Mouse (Mus musculus) Patski (cell line): ENCODE measurements around the gene Pigq. TPM values are rescaled to one million over a fixed set of nuclear protein-coding genes. Genes with fewer than 3 reads are reported as not detected.

Experiments used
- ATAC-seq: fragments of 100-300 bp; one replicate; pipeline ENCODE4 v1.8.0; 2021
- CTCF ChIA-PET: fragments of 350-600 bp; sonication (Branson Sonifier 250); formaldehyde crosslinking; loops from one replicate; lab custom pipeline; 2022; ENCODE audit warnings: inconsistent platforms; lab: Charles Lee
- POLR2A ChIA-PET: fragments of 350-600 bp; sonication (Branson Sonifier 250); formaldehyde crosslinking; loops from one replicate; lab custom pipeline; 2022; ENCODE audit warnings: antibody characterized with exemption, inconsistent platforms; lab: Charles Lee
- DNase-seq: peaks from one replicate; pipeline ENCODE4 v3.0.0-alpha.2; 2011; ENCODE audit warnings: low read depth, low spot score
- H3K27me3 ChIP-seq: fragments of 371-371 bp; one replicate; pipeline ENCODE4 v1.5.1; 2021
- CTCF ChIP-seq: fragments of 100-300 bp; IDR thresholded peaks from one replicate; pipeline ENCODE4 v1.5.1; 2021
- in situ Hi-C: fragments of 300-500 bp; cut with MboI; formaldehyde crosslinking; loops from 3 replicates; pipeline ENCODE4 v1.11.1; 2018; ENCODE audit warnings: low pct_unique_long_range_greater_than_20kb, mixed read lengths
- polyA plus RNA-seq: library from polyadenylated mRNA; unstranded; gene quantifications from one replicate; pipeline ENCODE4 v1.2.3, GENCODE M21; 2021

The Pigq gene
- polyA plus RNA-seq, 1 experiment from 2014 or later = 104 TPM

- DNase-seq (no peak), ATAC-seq (no peak)
- no peak for TF ChIP-seq CTCF
- H3K27me3 ChIP-seq = no peaks in the 10 kb centered on the region
- in situ Hi-C loops = no loop called here
- ChIA-PET POLR2A (no interaction called here), CTCF (no interaction called here)
Observed at GRCm38 (mm10) chr17:25913186-25913876, 31.4 kb downstream of the Pigq start.

- CTCF ChIA-PET = interaction anchor here (2.4 kb wide), 1 partner anchor 17 kb away, joined by 14 read pairs; no protein-coding TSS in a partner anchor
- ATAC-seq (no peak), DNase-seq (no peak)
- POLR2A ChIA-PET = no interaction called here
- in situ Hi-C loops = no loop called here
- TF ChIP-seq CTCF = no peak
- no peaks in the 10 kb centered on the region for H3K27me3 ChIP-seq
Observed at GRCm38 (mm10) chr17:25911816-25912215, 32.9 kb downstream of the Pigq start.

- DNase-seq (no peak), ATAC-seq (no peak)
- TF ChIP-seq CTCF = no peak
- ChIA-PET CTCF (interaction anchor here (1.0 to 2.4 kb wide), 2 partner anchors 11 to 14 kb away, joined by 3 to 6 read pairs; no protein-coding TSS in a partner anchor), POLR2A (no interaction called here)
- no peaks in the 10 kb centered on the region for H3K27me3 ChIP-seq
- in situ Hi-C loops = no loop called here
Observed at GRCm38 (mm10) chr17:25907640-25908039, 37.1 kb downstream of the Pigq start.

- DNase-seq (no peak), ATAC-seq (no peak)
- TF ChIP-seq CTCF = no peak
- in situ Hi-C loops = no loop called here
- H3K27me3 ChIP-seq = no peaks in the 10 kb centered on the region
- POLR2A ChIA-PET = no interaction called here
- CTCF ChIA-PET = interaction anchor here (1.3 to 2.9 kb wide), 2 partner anchors 9 to 109 kb away, joined by 3 to 12 read pairs; no protein-coding TSS in a partner anchor
Observed at GRCm38 (mm10) chr17:25903061-25903460, 41.7 kb downstream of the Pigq start.

- DNase-seq (no peak), ATAC-seq (no peak)
- in situ Hi-C loops = no loop called here
- ChIA-PET CTCF (no interaction called here), POLR2A (no interaction called here)
- no peaks in the 10 kb centered on the region for H3K27me3 ChIP-seq
- TF ChIP-seq CTCF = peak; percentile 29
Observed at GRCm38 (mm10) chr17:25900193-25900592, 44.5 kb downstream of the Pigq start.

GRCm38 (mm10) chr17:25895891-25896290 is 48.8 kb downstream of the Pigq start:
- no peak for DNase-seq
- POLR2A ChIA-PET = interaction anchor here (1.5 kb wide), 1 partner anchor 22 kb away, joined by 3 read pairs; no protein-coding TSS in a partner anchor
- CTCF ChIA-PET = interaction anchor here (1.1 to 3.3 kb wide), 5 partner anchors 11 to 116 kb away, joined by 3 to 24 read pairs (median 4); no protein-coding TSS in a partner anchor
- in situ Hi-C loops = loop anchor here (5.0 kb wide), 1 partner anchor 196 kb away; the partner anchor contains the start of gene Decr2
- no peak for ATAC-seq
- TF ChIP-seq CTCF = no peak
- H3K27me3 ChIP-seq = no peaks in the 10 kb centered on the region

- TF ChIP-seq CTCF = no peak
- no peaks in the 10 kb centered on the region for H3K27me3 ChIP-seq
- DNase-seq (no peak), ATAC-seq (no peak)
- in situ Hi-C loops = loop anchor here (5.0 kb wide), 1 partner anchor 197 kb away; the partner anchor contains the start of gene Decr2
- CTCF ChIA-PET = interaction anchor here (1.1 to 3.3 kb wide), 7 partner anchors 9 to 117 kb away, joined by 3 to 24 read pairs (median 9); no protein-coding TSS in a partner anchor
- POLR2A ChIA-PET = interaction anchor here (1.5 kb wide), 1 partner anchor 23 kb away, joined by 3 read pairs; no protein-coding TSS in a partner anchor
Observed at GRCm38 (mm10) chr17:25895415-25895814, 49.3 kb downstream of the Pigq start.

GRCm38 (mm10) chr17:25893975-25894617 is 50.6 kb downstream of the Pigq start:
- CTCF ChIA-PET = interaction anchor here (0.7 to 3.3 kb wide), 18 partner anchors 8 to 210 kb away, joined by 3 to 24 read pairs (median 5); partner anchors contain the start of genes Nhlrc4 and Pigq
- no peak for DNase-seq
- in situ Hi-C loops = loop anchor here (5.0 kb wide), 1 partner anchor 118 kb away; no protein-coding TSS in a partner anchor

GRCm38 (mm10) chr17:25888837-25889236 is 55.9 kb downstream of the Pigq start:
- ChIA-PET POLR2A (no interaction called here), CTCF (no interaction called here)
- ATAC-seq (no peak), DNase-seq (no peak)
- TF ChIP-seq CTCF = no peak
- no peaks in the 10 kb centered on the region for H3K27me3 ChIP-seq
- in situ Hi-C loops = no loop called here

More at GRCm38 (mm10) chr17:25893975-25894617, 50.6 kb downstream of the Pigq start:
- TF ChIP-seq CTCF = peak; percentile 98
- H3K27me3 ChIP-seq = no peaks in the 10 kb centered on the region
- POLR2A ChIA-PET = interaction anchor here (1.2 kb wide), 1 partner anchor 12 kb away, joined by 3 read pairs; no protein-coding TSS in a partner anchor
- peak; percentile 51 for ATAC-seq

GRCm38 (mm10) chr17:25887467-25887866 is 57.3 kb downstream of the Pigq start:
- no peak for TF ChIP-seq CTCF
- in situ Hi-C loops = no loop called here
- H3K27me3 ChIP-seq = no peaks in the 10 kb centered on the region
- no peak for ATAC-seq
- CTCF ChIA-PET = no interaction called here
- POLR2A ChIA-PET = no interaction called here
- DNase-seq = no peak
